Mouse (Mus musculus): ENCODE measurements around the gene Ets2. TPM values are rescaled to one million over a fixed set of nuclear protein-coding genes. Genes with fewer than 3 reads are reported as not detected.

Ets2 gene
- polyA plus RNA-seq, 1 experiment from 2014 or later = 46.5 TPM

- H3K4me3 ChIP-seq (ENCODE audit: low read length) = no peak overlapping the region
- 45% methylated on average over 8 of the region's 8 CpGs for WGBS
- no peak for ATAC-seq (ENCODE audit: low FRiP score, low TSS enrichment)
- H3K9ac ChIP-seq (ENCODE audit: low read depth, low read length) = no peak overlapping the region
- H3K36me3 ChIP-seq (ENCODE audit: control insufficient read depth, insufficient read depth, low read length) = no peaks in the 10 kb centered on the region
- H3K27ac ChIP-seq (ENCODE audit: low read depth, low read length) = no peak overlapping the region
- no peaks in the 10 kb centered on the region for H3K9me3 ChIP-seq (ENCODE audit: control insufficient read depth, low read length)
- no peaks in the 10 kb centered on the region for H3K27me3 ChIP-seq (ENCODE audit: control insufficient read depth, insufficient read depth, low read length)
- peaks cover 5% of the 10 kb centered on the region; the same call in 1 of the 2 replicates for H3K4me1 ChIP-seq (ENCODE audit: control insufficient read depth, insufficient read depth, low read length)
- no peak overlapping the region for H3K4me2 ChIP-seq (replicated peaks; ENCODE audit: low read depth, low read length)
Measured at GRCm38 (mm10) chr16:95744771-95745170, 42.9 kb downstream of the Ets2 start.

GRCm38 (mm10) chr16:95745685-95746084 lies 43.8 kb downstream of the Ets2 start:
- Histone ChIP-seq H3K9ac (ENCODE audit: low read depth, low read length) (no peak overlapping the region), H3K4me3 (ENCODE audit: low read length) (no peak overlapping the region), H3K9me3 (ENCODE audit: control insufficient read depth, low read length) (no peaks in the 10 kb centered on the region), H3K4me2 (replicated peaks; ENCODE audit: low read depth, low read length) (no peak overlapping the region), H3K27ac (ENCODE audit: low read depth, low read length) (no peak overlapping the region), H3K4me1 (ENCODE audit: control insufficient read depth, insufficient read depth, low read length) (peaks cover 5% of the 10 kb centered on the region; the same call in 1 of the 2 replicates), H3K27me3 (ENCODE audit: control insufficient read depth, insufficient read depth, low read length) (no peaks in the 10 kb centered on the region), H3K36me3 (ENCODE audit: control insufficient read depth, insufficient read depth, low read length) (no peaks in the 10 kb centered on the region)
- ATAC-seq (ENCODE audit: low FRiP score, low TSS enrichment) = no peak
- 79% methylated on average over 3 of the region's 3 CpGs for WGBS

GRCm38 (mm10) chr16:95746565-95746964 lies 44.7 kb downstream of the Ets2 start:
- Histone ChIP-seq H3K9ac (ENCODE audit: low read depth, low read length) (no peak overlapping the region), H3K4me2 (replicated peaks; ENCODE audit: low read depth, low read length) (no peak overlapping the region), H3K36me3 (ENCODE audit: control insufficient read depth, insufficient read depth, low read length) (no peaks in the 10 kb centered on the region), H3K4me3 (ENCODE audit: low read length) (no peak overlapping the region), H3K4me1 (ENCODE audit: control insufficient read depth, insufficient read depth, low read length) (peaks cover 5% of the 10 kb centered on the region; the same call in 1 of the 2 replicates), H3K27ac (ENCODE audit: low read depth, low read length) (no peak overlapping the region), H3K9me3 (ENCODE audit: control insufficient read depth, low read length) (no peaks in the 10 kb centered on the region), H3K27me3 (ENCODE audit: control insufficient read depth, insufficient read depth, low read length) (no peaks in the 10 kb centered on the region)
- 77% methylated on average over 2 of the region's 2 CpGs for WGBS
- ATAC-seq (ENCODE audit: low FRiP score, low TSS enrichment) = no peak

- no peaks in the 10 kb centered on the region for H3K27me3 ChIP-seq (ENCODE audit: control insufficient read depth, insufficient read depth, low read length)
- whole genome bisulfite sequencing = 69% methylated on average over 12 of the region's 12 CpGs
- no peaks in the 10 kb centered on the region for H3K36me3 ChIP-seq (ENCODE audit: control insufficient read depth, insufficient read depth, low read length)
- no peak for ATAC-seq (ENCODE audit: low FRiP score, low TSS enrichment)
- no peak overlapping the region for H3K4me3 ChIP-seq (ENCODE audit: low read length)
- H3K4me2 ChIP-seq (replicated peaks; ENCODE audit: low read depth, low read length) = no peak overlapping the region
- no peak overlapping the region for H3K9ac ChIP-seq (ENCODE audit: low read depth, low read length)
- H3K27ac ChIP-seq (ENCODE audit: low read depth, low read length) = no peak overlapping the region
- peaks cover 8% of the 10 kb centered on the region for H3K4me1 ChIP-seq (ENCODE audit: control insufficient read depth, insufficient read depth, low read length)
- no peaks in the 10 kb centered on the region for H3K9me3 ChIP-seq (ENCODE audit: control insufficient read depth, low read length)
Measured at GRCm38 (mm10) chr16:95749291-95750103, 47.6 kb downstream of the Ets2 start.

- no peak overlapping the region for H3K4me2 ChIP-seq (replicated peaks; ENCODE audit: low read depth, low read length)
- 84% methylated on average over 6 of the region's 6 CpGs for WGBS
- ATAC-seq (ENCODE audit: low FRiP score, low TSS enrichment) = no peak
- no peaks in the 10 kb centered on the region for H3K27me3 ChIP-seq (ENCODE audit: control insufficient read depth, insufficient read depth, low read length)
- no peaks in the 10 kb centered on the region for H3K9me3 ChIP-seq (ENCODE audit: control insufficient read depth, low read length)
- peaks cover 8% of the 10 kb centered on the region for H3K4me1 ChIP-seq (ENCODE audit: control insufficient read depth, insufficient read depth, low read length)
- no peak overlapping the region for H3K27ac ChIP-seq (ENCODE audit: low read depth, low read length)
- H3K36me3 ChIP-seq (ENCODE audit: control insufficient read depth, insufficient read depth, low read length) = no peaks in the 10 kb centered on the region
- H3K9ac ChIP-seq (ENCODE audit: low read depth, low read length) = no peak overlapping the region
- H3K4me3 ChIP-seq (ENCODE audit: low read length) = no peak overlapping the region
Measured at GRCm38 (mm10) chr16:95750211-95750629, 48.3 kb downstream of the Ets2 start.

GRCm38 (mm10) chr16:95752502-95752901 lies 50.6 kb downstream of the Ets2 start:
- no peaks in the 10 kb centered on the region for H3K27me3 ChIP-seq (ENCODE audit: control insufficient read depth, insufficient read depth, low read length)
- peaks cover 8% of the 10 kb centered on the region for H3K4me1 ChIP-seq (ENCODE audit: control insufficient read depth, insufficient read depth, low read length)
- WGBS = 61% methylated on average over 9 of the region's 9 CpGs
- ATAC-seq (ENCODE audit: low FRiP score, low TSS enrichment) = no peak
- no peaks in the 10 kb centered on the region for H3K36me3 ChIP-seq (ENCODE audit: control insufficient read depth, insufficient read depth, low read length)
- no peaks in the 10 kb centered on the region for H3K9me3 ChIP-seq (ENCODE audit: control insufficient read depth, low read length)
- H3K4me2 ChIP-seq (replicated peaks; ENCODE audit: low read depth, low read length) = no peak overlapping the region
- H3K27ac ChIP-seq (ENCODE audit: low read depth, low read length) = no peak overlapping the region
- H3K4me3 ChIP-seq (ENCODE audit: low read length) = no peak overlapping the region
- no peak overlapping the region for H3K9ac ChIP-seq (ENCODE audit: low read depth, low read length)

GRCm38 (mm10) chr16:95753295-95753694 lies 51.4 kb downstream of the Ets2 start:
- peaks cover 8% of the 10 kb centered on the region for H3K4me1 ChIP-seq (ENCODE audit: control insufficient read depth, insufficient read depth, low read length)
- no peak overlapping the region for H3K27ac ChIP-seq (ENCODE audit: low read depth, low read length)
- H3K4me2 ChIP-seq (replicated peaks; ENCODE audit: low read depth, low read length) = no peak overlapping the region
- no peaks in the 10 kb centered on the region for H3K36me3 ChIP-seq (ENCODE audit: control insufficient read depth, insufficient read depth, low read length)
- 28% methylated on average over 7 of the region's 7 CpGs for WGBS
- H3K9ac ChIP-seq (ENCODE audit: low read depth, low read length) = no peak overlapping the region
- no peaks in the 10 kb centered on the region for H3K9me3 ChIP-seq (ENCODE audit: control insufficient read depth, low read length)
- no peaks in the 10 kb centered on the region for H3K27me3 ChIP-seq (ENCODE audit: control insufficient read depth, insufficient read depth, low read length)
- no peak overlapping the region for H3K4me3 ChIP-seq (ENCODE audit: low read length)
- no peak for ATAC-seq (ENCODE audit: low FRiP score, low TSS enrichment)

- no peaks in the 10 kb centered on the region for H3K27me3 ChIP-seq (ENCODE audit: control insufficient read depth, insufficient read depth, low read length)
- WGBS = 93% methylated on average over 8 of the region's 8 CpGs
- H3K4me1 ChIP-seq (ENCODE audit: control insufficient read depth, insufficient read depth, low read length) = no peaks in the 10 kb centered on the region
- no peaks in the 10 kb centered on the region for H3K9me3 ChIP-seq (ENCODE audit: control insufficient read depth, low read length)
- no peaks in the 10 kb centered on the region for H3K36me3 ChIP-seq (ENCODE audit: control insufficient read depth, insufficient read depth, low read length)
- no peak overlapping the region for H3K27ac ChIP-seq (ENCODE audit: low read depth, low read length)
- no peak overlapping the region for H3K4me2 ChIP-seq (replicated peaks; ENCODE audit: low read depth, low read length)
- no peak overlapping the region for H3K4me3 ChIP-seq (ENCODE audit: low read length)
- ATAC-seq (ENCODE audit: low FRiP score, low TSS enrichment) = no peak
- H3K9ac ChIP-seq (ENCODE audit: low read depth, low read length) = no peak overlapping the region
Measured at GRCm38 (mm10) chr16:95759151-95759987, 57.5 kb downstream of the Ets2 start.

GRCm38 (mm10) chr16:95759988-95760391 lies 58.1 kb downstream of the Ets2 start:
- Histone ChIP-seq H3K4me1 (ENCODE audit: control insufficient read depth, insufficient read depth, low read length) (no peaks in the 10 kb centered on the region), H3K9ac (ENCODE audit: low read depth, low read length) (no peak overlapping the region)
- WGBS = 71% methylated on average over 6 of the region's 6 CpGs

More at GRCm38 (mm10) chr16:95759988-95760391, 58.1 kb downstream of the Ets2 start:
- no peak overlapping the region for H3K27ac ChIP-seq (ENCODE audit: low read depth, low read length)
- H3K4me3 ChIP-seq (ENCODE audit: low read length) = no peak overlapping the region
- no peak overlapping the region for H3K4me2 ChIP-seq (replicated peaks; ENCODE audit: low read depth, low read length)
- no peaks in the 10 kb centered on the region for H3K27me3 ChIP-seq (ENCODE audit: control insufficient read depth, insufficient read depth, low read length)
- no peaks in the 10 kb centered on the region for H3K36me3 ChIP-seq (ENCODE audit: control insufficient read depth, insufficient read depth, low read length)
- ATAC-seq (ENCODE audit: low FRiP score, low TSS enrichment) = no peak
- no peaks in the 10 kb centered on the region for H3K9me3 ChIP-seq (ENCODE audit: control insufficient read depth, low read length)

All from kidney, embryonic 14.5 days (tissue).